Mouse (Mus musculus) CD4-positive, CD25-positive, alpha-beta regulatory T cell, adult 9 weeks (primary cell): ENCODE measurements around the gene BC048671. TPM values are rescaled to one million over a fixed set of nuclear protein-coding genes. Genes with fewer than 3 reads are reported as not detected.

ENCODE experiments used
- polyA plus RNA-seq: library from polyadenylated mRNA; unstranded; fragments of 100-300 nt; shearing (Covaris generic); gene quantifications from one replicate; pipeline ENCODE4 v1.2.1, GENCODE M21; 2017

Gene BC048671
- not detected for polyA plus RNA-seq

DNA sequence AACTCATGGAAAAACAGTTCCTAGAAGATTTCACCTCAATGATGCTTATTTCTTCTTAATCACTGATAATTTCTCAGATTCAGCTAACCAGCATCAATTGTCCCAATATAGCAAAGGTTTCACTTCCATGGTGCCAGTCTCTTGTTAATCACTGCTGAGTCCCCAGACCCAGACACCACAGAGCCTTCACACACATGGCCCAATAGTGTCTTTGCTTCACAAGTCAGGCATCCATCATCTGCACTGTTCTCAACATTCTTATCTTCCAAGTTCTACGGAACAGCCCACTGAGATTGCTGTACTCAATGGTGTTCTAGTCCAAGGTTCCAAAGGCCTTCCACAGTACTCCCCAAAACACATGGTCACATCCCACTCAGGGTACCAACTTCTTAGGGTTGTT lies at the start of gene BC048671:
Gene BC048671, plus strand, starts transcription at position 301 of the 400 bp plus-strand sequence.

DNA sequence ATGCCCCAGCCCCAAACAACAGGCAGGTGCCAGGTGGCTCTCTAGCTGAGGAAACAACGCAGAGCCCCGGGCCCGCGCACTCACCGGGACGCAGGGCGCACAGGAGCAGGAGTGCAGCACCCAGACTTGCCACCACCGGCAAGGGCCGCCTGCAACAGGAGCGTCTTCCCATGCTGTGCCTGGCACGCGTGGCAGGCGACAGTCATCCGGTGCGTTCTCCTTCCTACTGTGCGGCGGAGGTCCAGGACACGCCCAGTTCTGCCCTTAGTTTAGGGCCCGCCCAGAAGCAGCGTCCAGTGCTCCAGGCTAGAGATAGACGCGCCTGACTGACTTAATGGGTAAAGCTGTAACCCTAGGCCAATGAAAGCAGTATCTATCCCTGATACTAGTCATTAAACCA lies 24.0 kb downstream of the BC048671 start, which contains the start of gene Chst13:
Gene Chst13, minus strand, starts transcription at position 195 of the 400 bp plus-strand sequence.

DNA sequence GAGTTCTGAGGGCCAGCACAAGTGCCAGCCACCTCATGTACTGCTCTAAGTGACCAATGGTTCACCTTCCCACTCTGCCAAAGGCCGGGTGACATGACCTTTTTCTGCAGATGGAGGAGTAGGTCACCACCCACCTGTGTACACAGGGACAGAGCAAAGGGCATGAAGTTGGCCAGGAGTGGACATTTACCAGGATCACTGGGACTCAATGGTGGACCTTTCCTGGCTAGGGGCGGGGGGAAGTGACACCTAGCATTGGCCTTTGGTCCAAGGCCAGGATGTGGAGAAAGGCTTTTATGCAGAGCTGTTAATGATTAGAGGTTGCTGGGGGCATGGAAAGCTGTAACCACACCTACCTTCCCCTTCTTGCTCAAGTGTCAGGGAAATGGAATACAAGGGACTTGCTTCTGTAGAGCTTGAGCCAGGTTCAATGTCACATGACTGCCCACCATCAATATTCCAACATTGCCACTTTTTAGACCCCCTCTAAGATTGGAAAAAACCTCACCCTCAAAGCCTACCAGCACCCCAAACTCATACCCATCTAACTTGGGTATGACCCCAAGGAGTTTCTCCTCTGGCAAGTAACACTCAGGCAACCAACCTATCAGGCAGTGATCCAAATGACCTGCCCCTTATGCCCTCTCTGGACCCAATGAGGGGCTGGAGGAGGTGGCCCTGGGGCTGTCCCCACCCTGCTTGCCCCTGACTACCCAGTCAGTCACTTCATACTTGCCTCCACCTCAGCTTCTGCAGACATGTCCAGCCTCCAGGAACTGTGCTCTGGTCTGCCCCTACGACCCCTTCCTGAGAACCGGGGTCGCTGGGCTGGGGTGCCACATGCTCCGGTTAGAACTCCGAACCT lies 31.8 kb downstream of the BC048671 start, which contains the start of gene Uroc1:
Gene Uroc1, plus strand, starts transcription at position 724 of the 865 bp plus-strand sequence.

Other genes with a start within 250 kb of the BC048671 start
- 0.04 TPM for gene Vmn1r49, start 222.7 kb upstream of the BC048671 start, polyA plus RNA-seq
- not detected for gene Vmn1r50, start 199.8 kb upstream of the BC048671 start, polyA plus RNA-seq
- not detected for gene Vmn1r51, start 178.6 kb upstream of the BC048671 start, polyA plus RNA-seq
- not detected for gene Vmn1r52, start 126.4 kb upstream of the BC048671 start, polyA plus RNA-seq
- not detected for gene V1ra8, start 98.4 kb upstream of the BC048671 start, polyA plus RNA-seq
- gene Vmn1r53, start 76.8 kb upstream of the BC048671 start, polyA plus RNA-seq: not detected
- gene Vmn1r54, start 54.9 kb upstream of the BC048671 start, polyA plus RNA-seq: not detected
- not detected for gene Chst13, start 24.0 kb downstream of the BC048671 start, polyA plus RNA-seq
- gene Uroc1, start 32.1 kb downstream of the BC048671 start, polyA plus RNA-seq: not detected
- 2.4 TPM for gene Zxdc, start 68.3 kb downstream of the BC048671 start, polyA plus RNA-seq
- not detected for gene Cfap100, start 127.6 kb downstream of the BC048671 start, polyA plus RNA-seq
- gene Klf15, start 161.4 kb downstream of the BC048671 start, polyA plus RNA-seq: not detected
- gene Aldh1l1, start 185.2 kb downstream of the BC048671 start, polyA plus RNA-seq: 2.4 TPM